Mouse (Mus musculus) embryo, embryonic 10 days (tissue): Measurements from ENCODE around the gene Uhrf1bp1.

Experiments used
- DNase-seq: peaks from one replicate; pipeline ENCODE4 v3.0.0-alpha.2; 2015; ENCODE audit warnings: low spot score

Uhrf1bp1 gene

GRCm38 (mm10) chr17:27909622-27910500 lies 53.6 kb downstream of the Uhrf1bp1 start, which contains the start of gene Taf11:
TSS of gene Taf11 (minus strand) at chr17:27909844.
- peak; percentile 44 for DNase-seq

- no peak for DNase-seq
Observed at GRCm38 (mm10) chr17:27911371-27911770, 55.1 kb downstream of the Uhrf1bp1 start.

- DNase-seq: no peak
Observed at GRCm38 (mm10) chr17:27914742-27915141, 58.5 kb downstream of the Uhrf1bp1 start.

GRCm38 (mm10) chr17:27916366-27916765 lies 60.1 kb downstream of the Uhrf1bp1 start:
- DNase-seq: no peak

- no peak for DNase-seq
Observed at GRCm38 (mm10) chr17:27920676-27921075, 64.4 kb downstream of the Uhrf1bp1 start.

- no peak for DNase-seq
Observed at GRCm38 (mm10) chr17:27922174-27922712, 66.0 kb downstream of the Uhrf1bp1 start.

GRCm38 (mm10) chr17:27925054-27925453 lies 68.8 kb downstream of the Uhrf1bp1 start:
- DNase-seq: no peak

GRCm38 (mm10) chr17:27925504-27925903 lies 69.3 kb downstream of the Uhrf1bp1 start:
- DNase-seq: no peak

- DNase-seq: no peak
Observed at GRCm38 (mm10) chr17:27930291-27930690, 74.0 kb downstream of the Uhrf1bp1 start.

- no peak for DNase-seq
Observed at GRCm38 (mm10) chr17:27931826-27932225, 75.6 kb downstream of the Uhrf1bp1 start.

GRCm38 (mm10) chr17:27934136-27934910 lies 78.1 kb downstream of the Uhrf1bp1 start:
- no peak for DNase-seq

GRCm38 (mm10) chr17:27935091-27935490 lies 78.8 kb downstream of the Uhrf1bp1 start:
- DNase-seq: no peak

- DNase-seq: no peak
Observed at GRCm38 (mm10) chr17:27937054-27937615, 80.9 kb downstream of the Uhrf1bp1 start.

- DNase-seq: no peak
Observed at GRCm38 (mm10) chr17:27938121-27938754, 82.0 kb downstream of the Uhrf1bp1 start.

GRCm38 (mm10) chr17:27939028-27939427 lies 82.8 kb downstream of the Uhrf1bp1 start:
- DNase-seq: no peak

GRCm38 (mm10) chr17:27940352-27940751 lies 84.1 kb downstream of the Uhrf1bp1 start:
- no peak for DNase-seq

GRCm38 (mm10) chr17:27941178-27941577 lies 84.9 kb downstream of the Uhrf1bp1 start:
- no peak for DNase-seq

GRCm38 (mm10) chr17:27941698-27942097 lies 85.5 kb downstream of the Uhrf1bp1 start:
- DNase-seq: no peak

GRCm38 (mm10) chr17:27942131-27942530 lies 85.9 kb downstream of the Uhrf1bp1 start:
- DNase-seq: no peak

- no peak for DNase-seq
Observed at GRCm38 (mm10) chr17:27945546-27946216, 89.4 kb downstream of the Uhrf1bp1 start.

GRCm38 (mm10) chr17:27946371-27946770 lies 90.1 kb downstream of the Uhrf1bp1 start:
- no peak for DNase-seq
